Mouse (Mus musculus) frontal cortex, adult (tissue): Measurements from ENCODE around the gene Cant1.

Experiments
- ATAC-seq: cut with Nextera tagmentation; 2 replicates; pipeline ENCODE4 v1.9.2; 2017; ENCODE audit warnings: mild to moderate bottlenecking, moderate library complexity, mixed read lengths; ENCODE audit not compliant: low TSS enrichment

Gene Cant1

GRCm38 (mm10) chr11:118430291-118430885 lies 11.5 kb upstream of the Cant1 start:
- ATAC-seq: no peak

- ATAC-seq: no peak
Observed at GRCm38 (mm10) chr11:118428944-118429709, 10.2 kb upstream of the Cant1 start.

GRCm38 (mm10) chr11:118428460-118428868 lies 9.6 kb upstream of the Cant1 start:
- peak; percentile 58; the same call in 1 of the 2 replicates for ATAC-seq

- no peak for ATAC-seq
Observed at GRCm38 (mm10) chr11:118427986-118428385, 9.1 kb upstream of the Cant1 start, which contains the start of gene C1qtnf1. C1qtnf1 (plus strand) TSS chr11:118428203.

- no peak for ATAC-seq
Observed at GRCm38 (mm10) chr11:118427266-118427779, 8.4 kb upstream of the Cant1 start.

GRCm38 (mm10) chr11:118426765-118427164 lies 7.9 kb upstream of the Cant1 start:
- ATAC-seq: no peak

- no peak for ATAC-seq
Observed at GRCm38 (mm10) chr11:118424621-118425335, 5.9 kb upstream of the Cant1 start.

- ATAC-seq: peak; percentile 48
Observed at GRCm38 (mm10) chr11:118423266-118423971, 4.5 kb upstream of the Cant1 start.

GRCm38 (mm10) chr11:118420261-118420660 lies 1.4 kb upstream of the Cant1 start:
- ATAC-seq: no peak

GRCm38 (mm10) chr11:118418442-118418833 lies 448 bp downstream of the Cant1 start:
- no peak for ATAC-seq

GRCm38 (mm10) chr11:118417496-118417895 lies 1.4 kb downstream of the Cant1 start:
- no peak for ATAC-seq

GRCm38 (mm10) chr11:118416046-118416445 lies 2.8 kb downstream of the Cant1 start:
- no peak for ATAC-seq

GRCm38 (mm10) chr11:118415630-118416029 lies 3.3 kb downstream of the Cant1 start:
- ATAC-seq: no peak

- ATAC-seq: no peak
Observed at GRCm38 (mm10) chr11:118414270-118414669, 4.6 kb downstream of the Cant1 start.

- ATAC-seq: peak; percentile 54
Observed at GRCm38 (mm10) chr11:118413055-118413454, 5.8 kb downstream of the Cant1 start.

GRCm38 (mm10) chr11:118412601-118413000 lies 6.3 kb downstream of the Cant1 start:
- no peak for ATAC-seq

- no peak for ATAC-seq
Observed at GRCm38 (mm10) chr11:118411271-118411670, 7.6 kb downstream of the Cant1 start.

- no peak for ATAC-seq
Observed at GRCm38 (mm10) chr11:118410479-118410878, 8.4 kb downstream of the Cant1 start.

- no peak for ATAC-seq
Observed at GRCm38 (mm10) chr11:118410073-118410444, 8.8 kb downstream of the Cant1 start.

- ATAC-seq: no peak
Observed at GRCm38 (mm10) chr11:118409106-118410072, 9.5 kb downstream of the Cant1 start.
